Mouse (Mus musculus): Measurements from ENCODE around the gene Hnrnph1. TPM values are rescaled to one million over a fixed set of nuclear protein-coding genes. Genes with fewer than 3 reads are reported as not detected.
A peak's percentile ranks its signal among the peaks of the same experiment; 100 is the strongest.
"Not testable (repeated sequence)": the region's sequence is repeated elsewhere in the genome, so short reads cannot be mapped to it uniquely, and the experiment has no call there.

Gene Hnrnph1
- polyA plus RNA-seq, 1 experiment from 2014 or later, result 154 TPM

- no peaks in the 10 kb centered on the region for H3K4me1 ChIP-seq (ENCODE audit: insufficient read depth, low read depth, low read length)
- no peak overlapping the region for H3K27ac ChIP-seq (ENCODE audit: low read length)
- H3K4me3 ChIP-seq (ENCODE audit: low read depth, low read length), result peak overlapping the region; percentile 54
- peak; percentile 76 for ATAC-seq
- 1% methylated on average over 73 of the region's 74 CpGs for WGBS
- H3K9ac ChIP-seq (replicated peaks; ENCODE audit: low read depth), result 0 out of 2 replicates have a peak overlapping the region, but pooled peaks have one; percentile 12
- no peaks in the 10 kb centered on the region for H3K9me3 ChIP-seq (ENCODE audit: low read length)
- H3K4me2 ChIP-seq (replicated peaks; ENCODE audit: low read depth, low read length), result peak overlapping the region; percentile 93
- H3K27me3 ChIP-seq (replicated peaks; ENCODE audit: insufficient read depth, low read length), result no peaks in the 10 kb centered on the region; the same call in 1 of the 2 replicates
- TF ChIP-seq CTCF (IDR thresholded peaks at IDR 0.05), result no peak
- TF ChIP-seq EP300 (IDR thresholded peaks at IDR 0.05), result no peak
- H3K36me3 ChIP-seq (ENCODE audit: insufficient read depth, low read length), result no peaks in the 10 kb centered on the region
- peak; percentile 58 for DNase-seq (ENCODE audit: low spot score)
Measured at GRCm38 (mm10) chr11:50358950-50359861, 17.6 kb upstream of the Hnrnph1 start.

- H3K4me1 ChIP-seq (ENCODE audit: insufficient read depth, low read depth, low read length); H3K4me2 ChIP-seq (replicated peaks; ENCODE audit: low read depth, low read length); H3K9me3 ChIP-seq (ENCODE audit: low read length); H3K4me3 ChIP-seq (ENCODE audit: low read depth, low read length); H3K36me3 ChIP-seq (ENCODE audit: insufficient read depth, low read length); H3K9ac ChIP-seq (replicated peaks; ENCODE audit: low read depth); H3K27me3 ChIP-seq (replicated peaks; ENCODE audit: insufficient read depth, low read length); DNase-seq (ENCODE audit: low spot score); ATAC-seq; H3K27ac ChIP-seq (ENCODE audit: low read length): not testable (repeated sequence)
- 64% methylated on average over 1 of the region's 1 CpGs for WGBS
Measured at GRCm38 (mm10) chr11:50361282-50361681, 15.5 kb upstream of the Hnrnph1 start.

DNA sequence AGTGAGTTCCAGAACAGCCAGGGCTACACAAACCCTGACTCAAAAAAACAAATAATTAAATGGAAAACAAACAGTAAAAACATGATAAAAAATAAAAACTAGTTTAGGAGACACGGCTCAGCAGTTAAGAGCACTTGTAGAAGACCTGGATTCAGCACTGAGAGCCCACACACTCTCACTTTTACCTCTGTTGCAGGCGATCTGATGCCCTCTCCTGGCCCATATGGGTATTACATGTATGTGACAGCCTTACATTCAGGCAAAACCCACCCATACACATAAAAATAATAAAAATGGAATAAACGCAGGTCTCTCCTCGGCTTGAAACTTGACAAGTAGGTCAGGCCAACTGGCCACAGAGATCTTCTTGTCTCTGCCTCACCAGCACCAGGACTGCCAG, 12.2 kb upstream of the Hnrnph1 start:
- Histone ChIP-seq H3K27me3 (replicated peaks; ENCODE audit: insufficient read depth, low read length) (no peaks in the 10 kb centered on the region; the same call in 1 of the 2 replicates), H3K9ac (replicated peaks; ENCODE audit: low read depth) (no peak overlapping the region), H3K4me3 (ENCODE audit: low read depth, low read length) (no peak overlapping the region), H3K4me1 (ENCODE audit: insufficient read depth, low read depth, low read length) (no peaks in the 10 kb centered on the region), H3K36me3 (ENCODE audit: insufficient read depth, low read length) (no peaks in the 10 kb centered on the region), H3K27ac (ENCODE audit: low read length) (no peak overlapping the region), H3K9me3 (ENCODE audit: low read length) (no peaks in the 10 kb centered on the region), H3K4me2 (replicated peaks; ENCODE audit: low read depth, low read length) (no peak overlapping the region)
- ATAC-seq, result peak; percentile 66
- 4% methylated on average over 4 of the region's 4 CpGs for WGBS
- peak; percentile 85 for DNase-seq (ENCODE audit: low spot score)
- TF ChIP-seq CTCF (IDR thresholded peaks at IDR 0.05) (peak; percentile 92), EP300 (IDR thresholded peaks at IDR 0.05) (no peak)

GRCm38 (mm10) chr11:50365322-50365721, 11.5 kb upstream of the Hnrnph1 start:
- Histone ChIP-seq H3K9ac (replicated peaks; ENCODE audit: low read depth) (no peak overlapping the region), H3K4me1 (ENCODE audit: insufficient read depth, low read depth, low read length) (no peaks in the 10 kb centered on the region), H3K4me3 (ENCODE audit: low read depth, low read length) (no peak overlapping the region), H3K36me3 (ENCODE audit: insufficient read depth, low read length) (no peaks in the 10 kb centered on the region), H3K9me3 (ENCODE audit: low read length) (no peaks in the 10 kb centered on the region), H3K4me2 (replicated peaks; ENCODE audit: low read depth, low read length) (no peak overlapping the region), H3K27me3 (replicated peaks; ENCODE audit: insufficient read depth, low read length) (no peaks in the 10 kb centered on the region), H3K27ac (ENCODE audit: low read length) (no peak overlapping the region)
- no peak for DNase-seq (ENCODE audit: low spot score)
- no peak for ATAC-seq
- TF ChIP-seq CTCF (IDR thresholded peaks at IDR 0.05) (no peak), EP300 (IDR thresholded peaks at IDR 0.05) (no peak)

DNA sequence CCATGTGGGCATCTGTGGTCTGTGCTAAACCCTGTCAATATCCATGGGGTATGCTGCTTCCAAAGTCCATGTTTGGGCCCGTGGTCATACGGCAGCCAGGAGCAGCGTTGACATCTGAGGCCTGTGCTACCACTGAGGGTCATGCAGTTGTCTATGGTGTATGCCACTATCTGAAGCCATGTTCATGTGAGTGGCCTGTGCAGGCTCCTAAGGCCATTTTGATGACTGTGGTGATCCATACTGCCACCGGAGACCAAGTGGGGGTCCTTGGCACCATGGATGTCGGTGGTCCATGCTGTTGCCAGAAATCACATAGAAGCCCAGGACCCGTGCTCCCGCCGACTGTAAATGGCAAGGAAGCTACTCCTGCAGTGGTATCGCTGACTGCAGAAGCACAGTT, 9.3 kb upstream of the Hnrnph1 start:
- Histone ChIP-seq H3K27ac (ENCODE audit: low read length) (no peak overlapping the region), H3K4me3 (ENCODE audit: low read depth, low read length) (no peak overlapping the region), H3K36me3 (ENCODE audit: insufficient read depth, low read length) (no peaks in the 10 kb centered on the region), H3K27me3 (replicated peaks; ENCODE audit: insufficient read depth, low read length) (no peaks in the 10 kb centered on the region), H3K4me2 (replicated peaks; ENCODE audit: low read depth, low read length) (no peak overlapping the region), H3K9ac (replicated peaks; ENCODE audit: low read depth) (no peak overlapping the region), H3K4me1 (ENCODE audit: insufficient read depth, low read depth, low read length) (no peaks in the 10 kb centered on the region), H3K9me3 (ENCODE audit: low read length) (no peaks in the 10 kb centered on the region)
- WGBS, result 95% methylated on average over 9 of the region's 9 CpGs
- TF ChIP-seq CTCF (IDR thresholded peaks at IDR 0.05) (no peak), EP300 (IDR thresholded peaks at IDR 0.05) (no peak)
- ATAC-seq (no peak), DNase-seq (ENCODE audit: low spot score) (no peak)

DNA sequence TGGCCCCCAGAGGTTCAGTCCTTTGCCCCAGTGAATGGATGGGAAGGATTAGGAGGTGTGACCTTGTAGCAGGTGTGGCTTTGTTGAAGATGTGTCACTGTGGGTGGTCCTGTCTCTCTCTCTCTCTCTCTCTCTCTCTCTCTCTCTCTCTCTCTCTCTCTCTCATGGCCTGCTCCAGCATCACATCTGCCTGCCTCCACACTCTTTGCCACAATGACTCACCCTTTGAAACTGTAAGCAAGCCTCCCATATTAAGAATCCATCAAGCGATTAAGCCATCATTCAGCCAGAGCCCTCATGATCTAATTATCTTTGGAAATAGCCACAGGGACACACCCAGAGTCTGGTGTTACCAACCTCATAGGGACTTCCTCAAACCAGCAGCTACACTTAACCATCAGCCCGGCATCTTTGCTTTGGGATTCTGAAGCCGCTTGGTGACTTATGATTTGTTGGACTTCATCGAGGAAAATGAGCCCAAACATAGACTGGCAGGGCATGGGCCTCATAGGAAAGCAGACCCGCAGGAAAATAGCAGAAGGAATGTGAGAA, 7.4 kb upstream of the Hnrnph1 start:
- Histone ChIP-seq H3K9me3 (ENCODE audit: low read length) (no peaks in the 10 kb centered on the region), H3K9ac (replicated peaks; ENCODE audit: low read depth) (no peak overlapping the region), H3K4me1 (ENCODE audit: insufficient read depth, low read depth, low read length) (no peaks in the 10 kb centered on the region), H3K36me3 (ENCODE audit: insufficient read depth, low read length) (no peaks in the 10 kb centered on the region), H3K4me3 (ENCODE audit: low read depth, low read length) (no peak overlapping the region), H3K4me2 (replicated peaks; ENCODE audit: low read depth, low read length) (no peak overlapping the region), H3K27me3 (replicated peaks; ENCODE audit: insufficient read depth, low read length) (no peaks in the 10 kb centered on the region), H3K27ac (ENCODE audit: low read length) (no peak overlapping the region)
- DNase-seq (ENCODE audit: low spot score), result peak; percentile 41
- 79% methylated on average over 5 of the region's 5 CpGs for WGBS
- TF ChIP-seq CTCF (IDR thresholded peaks at IDR 0.05), result no peak
- no peak for TF ChIP-seq EP300 (IDR thresholded peaks at IDR 0.05)
- ATAC-seq, result no peak

Measured in lung, postnatal 0 days (tissue).